Comparison of ENCODE assay signal across 8 mouse cellular contexts in genomic region chr13:28885083-28886037, GRCm38 (mm10).
DNase-seq lines count a peak whose midpoint lies in the region; ATAC-seq and TF ChIP-seq lines count a peak whose summit lies in the region.

No protein-coding gene starts in this region.

- H3K9me3 ChIP-seq in embryonic facial prominence, embryonic 11.5 days (replicated peaks; ENCODE audit: control insufficient read depth, low read length): no peaks in the 10 kb centered on the region
- no peaks in the 10 kb centered on the region for H3K9me3 ChIP-seq in liver, embryonic 11.5 days (ENCODE audit: control insufficient read depth, low read length)
- no peaks in the 10 kb centered on the region for H3K9me3 ChIP-seq in neural tube, embryonic 12.5 days

- no peak for DNase-seq in left cerebral cortex, adult 2 months (ENCODE audit: extremely low spot score in 1 of 2, low spot score in 2 of 2)
- no peak for DNase-seq in left cerebral cortex, adult 8-10 months (ENCODE audit: low spot score in 2 of 2)
- DNase-seq in embryonic facial prominence, embryonic 11.5 days (ENCODE audit: low spot score): peak; percentile 68
- DNase-seq in heart, postnatal 4 days: peak; percentile 50
- DNase-seq in liver, embryonic 11.5 days (ENCODE audit: low spot score): peak; percentile 38
- DNase-seq in urinary bladder, postnatal 36 days (ENCODE audit: low spot score in 2 of 2): no peak
- DNase-seq in spleen, postnatal 4 days (ENCODE audit: low spot score in 2 of 2): no peak

- peak overlapping the region; percentile 40 for H3K4me2 ChIP-seq in embryonic facial prominence, embryonic 11.5 days (ENCODE audit: low read depth, low read length)
- peak overlapping the region; percentile 60 for H3K4me2 ChIP-seq in liver, embryonic 11.5 days
- peak overlapping the region; percentile 75 for H3K4me2 ChIP-seq in neural tube, embryonic 12.5 days (replicated peaks)

- H3K4me3 ChIP-seq in left cerebral cortex, adult 2 months: peak overlapping the region; percentile 46
- peak overlapping the region; percentile 63 for H3K4me3 ChIP-seq in embryonic facial prominence, embryonic 11.5 days (ENCODE audit: low read depth, low read length)
- peak overlapping the region; percentile 38 for H3K4me3 ChIP-seq in liver, embryonic 11.5 days (ENCODE audit: low read depth, low read length)
- H3K4me3 ChIP-seq in neural tube, embryonic 12.5 days: peak overlapping the region; percentile 62

- WGBS in embryonic facial prominence, embryonic 11.5 days: 0% methylated on average over 26 of the region's 30 CpGs
- WGBS in liver, embryonic 11.5 days: 1% methylated on average over 25 of the region's 30 CpGs
- WGBS in neural tube, embryonic 12.5 days: under 1% methylated on average over 30 of the region's 30 CpGs

- H3K4me1 ChIP-seq in embryonic facial prominence, embryonic 11.5 days (ENCODE audit: control insufficient read depth, insufficient read depth, low read length): peaks cover 3% of the 10 kb centered on the region
- H3K4me1 ChIP-seq in liver, embryonic 11.5 days (replicated peaks; ENCODE audit: control insufficient read depth, insufficient read depth, low read length): no peaks in the 10 kb centered on the region
- H3K4me1 ChIP-seq in neural tube, embryonic 12.5 days: peaks cover 43% of the 10 kb centered on the region

- H3K27me3 ChIP-seq in embryonic facial prominence, embryonic 11.5 days (ENCODE audit: control insufficient read depth, insufficient read depth, low read length): peaks cover 9% of the 10 kb centered on the region
- H3K27me3 ChIP-seq in liver, embryonic 11.5 days (replicated peaks; ENCODE audit: control insufficient read depth, insufficient read depth, low read length): peaks cover 55% of the 10 kb centered on the region
- H3K27me3 ChIP-seq in neural tube, embryonic 12.5 days (replicated peaks): peaks cover 7% of the 10 kb centered on the region; the same call in 1 of the 2 replicates

- ATAC-seq in embryonic facial prominence, embryonic 11.5 days (replicated peaks; ENCODE audit: insufficient number of reproducible peaks, low FRiP score, low TSS enrichment, low read depth): peak; percentile 49; the same call in 1 of the 2 replicates
- no peak for ATAC-seq in liver, embryonic 11.5 days (replicated peaks; ENCODE audit: low FRiP score)
- peak; percentile 83 for ATAC-seq in neural tube, embryonic 12.5 days (ENCODE audit: low FRiP score, low read depth)

- no peak overlapping the region for H3K27ac ChIP-seq in left cerebral cortex, adult 2 months
- H3K27ac ChIP-seq in embryonic facial prominence, embryonic 11.5 days (replicated peaks; ENCODE audit: low read depth, low read length): no peak overlapping the region
- no peak overlapping the region for H3K27ac ChIP-seq in liver, embryonic 11.5 days (ENCODE audit: low read depth, low read length)
- no peak overlapping the region for H3K27ac ChIP-seq in neural tube, embryonic 12.5 days

- TF ChIP-seq CTCF in left cerebral cortex, adult 2 months (IDR thresholded peaks at IDR 0.05): no peak

- peak overlapping the region; percentile 88 for H3K9ac ChIP-seq in embryonic facial prominence, embryonic 11.5 days (replicated peaks; ENCODE audit: low read length)
- H3K9ac ChIP-seq in liver, embryonic 11.5 days (ENCODE audit: low read depth, low read length): no peak overlapping the region; the same call in 1 of the 2 replicates
- peak overlapping the region; percentile 73 for H3K9ac ChIP-seq in neural tube, embryonic 12.5 days

- intact Hi-C loops in left cerebral cortex, adult 2 months (cut with DNase I): no loop called here

- no peaks in the 10 kb centered on the region for H3K36me3 ChIP-seq in embryonic facial prominence, embryonic 11.5 days (replicated peaks; ENCODE audit: control insufficient read depth, insufficient read depth, low read depth, low read length)
- no peaks in the 10 kb centered on the region for H3K36me3 ChIP-seq in liver, embryonic 11.5 days (ENCODE audit: control insufficient read depth, insufficient read depth, low read length)
- H3K36me3 ChIP-seq in neural tube, embryonic 12.5 days: no peaks in the 10 kb centered on the region

Comparison
In these comparisons a context has a peak if more than half of its experiments do, and no peak if none do; other contexts are left out.
1. DNase-seq: peak in embryonic facial prominence, embryonic 11.5 days (single experiment), heart, postnatal 4 days (single experiment) and liver, embryonic 11.5 days (single experiment); none in left cerebral cortex, adult 2 months (0 of 2), left cerebral cortex, adult 8-10 months (0 of 2), urinary bladder, postnatal 36 days (0 of 2) and spleen, postnatal 4 days (0 of 2).
2. Peak in every context shown above with its lines, with median percentiles within 50 percentile points of each other: H3K4me3 ChIP-seq and H3K4me2 ChIP-seq.